Mouse (Mus musculus): ENCODE data around the gene Abcc12.

DNA sequence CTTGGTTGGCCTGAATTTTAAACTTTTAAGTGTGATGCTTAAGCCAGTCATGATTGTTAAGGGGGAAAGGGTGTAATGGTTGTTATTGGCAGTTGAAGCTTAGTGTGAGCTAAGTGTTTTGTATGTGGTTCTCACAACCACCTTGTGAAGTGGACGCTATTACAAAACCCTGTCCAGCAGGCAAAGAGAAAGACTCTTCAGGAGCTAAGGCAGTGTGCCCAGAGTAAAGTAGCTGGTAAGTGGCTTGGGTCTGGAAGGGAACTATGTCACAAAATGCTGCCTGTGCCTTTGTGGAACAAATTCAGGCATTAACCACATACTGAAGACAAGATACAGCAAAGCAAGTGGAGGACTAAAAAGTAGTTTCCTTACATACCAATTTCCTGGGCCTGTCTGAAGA is 34.5 kb downstream of the Abcc12 start:
- no peak for TF ChIP-seq POLR2A (IDR thresholded peaks at IDR 0.05; ENCODE audit: borderline replicate concordance, low read depth, low read length)
- no peak for TF ChIP-seq CTCF (IDR thresholded peaks at IDR 0.05; ENCODE audit: low read depth, low read length)
